Mouse (Mus musculus): ENCODE measurements around the gene Mapk9. TPM values are rescaled to one million over a fixed set of nuclear protein-coding genes. Genes with fewer than 3 reads are reported as not detected.
A peak's percentile ranks its signal among the peaks of the same experiment; 100 is the strongest.

The Mapk9 gene
- total RNA-seq, 2 experiments from 2014 or later: 215 to 223 TPM

- DNase-seq (ENCODE audit: low spot score in 2 of 2): no peak
- intact Hi-C loops (cut with DNase I): no loop called here
Observed at GRCm38 (mm10) chr11:49931853-49932252, 85.3 kb downstream of the Mapk9 start.

- DNase-seq (ENCODE audit: low spot score in 2 of 2): no peak
- intact Hi-C loops (cut with DNase I): no loop called here
Observed at GRCm38 (mm10) chr11:49933811-49934210, 87.3 kb downstream of the Mapk9 start.

GRCm38 (mm10) chr11:49934322-49934721 lies 87.8 kb downstream of the Mapk9 start:
- intact Hi-C loops (cut with DNase I): no loop called here
- DNase-seq (ENCODE audit: low spot score in 2 of 2): peak; percentile 63 to 74

Small RNA genes within 50 kb of the gene (microRNA-seq; reads per million reads assigned to microRNA genes)
- not detected for gene Gm23492

Other genes starting within 250 kb of the Mapk9 start
- 1 to 10 TPM; 2.2 to 2.5 TPM for gene Flt4, start 237.5 kb upstream of the Mapk9 start, total RNA-seq (2021)
- gene Scgb3a1, start 183.1 kb upstream of the Mapk9 start, total RNA-seq (2021): under 1 TPM in 1 of 2 experiments, not detected in 1; 0.99 TPM
- 10 to 100 TPM; 44.3 to 55.0 TPM for gene Cnot6, start 134.0 kb upstream of the Mapk9 start, total RNA-seq (2021)
- gene Gfpt2, start 52.6 kb upstream of the Mapk9 start, total RNA-seq (2021): 1 to 10 TPM; 7.6 to 8.0 TPM
- gene Rasgef1c, start 55.1 kb downstream of the Mapk9 start, total RNA-seq (2021): 10 to 100 TPM; 36.6 to 46.1 TPM
- 100 to 1,000 TPM; 104 to 105 TPM for gene Rnf130, start 178.6 kb downstream of the Mapk9 start, total RNA-seq (2021)